Mouse (Mus musculus): Measurements from ENCODE around the gene Endou.

- TF ChIP-seq CTCF (IDR thresholded peaks at IDR 0.05; ENCODE audit: insufficient read depth, low read depth, low read length): no peak
- TF ChIP-seq POLR2A (IDR thresholded peaks at IDR 0.05; ENCODE audit: insufficient read depth, low read depth, low read length): no peak
Measured at GRCm38 (mm10) chr15:97776514-97776913, 45.4 kb upstream of the Endou start.
